Mouse (Mus musculus): ENCODE data around the gene Mettl15.
A peak's percentile ranks its signal among the peaks of the same experiment; 100 is the strongest.
"Not testable (repeated sequence)": the region's sequence is repeated elsewhere in the genome, so short reads cannot be mapped to it uniquely, and the experiment has no call there.

Mettl15 gene

DNA sequence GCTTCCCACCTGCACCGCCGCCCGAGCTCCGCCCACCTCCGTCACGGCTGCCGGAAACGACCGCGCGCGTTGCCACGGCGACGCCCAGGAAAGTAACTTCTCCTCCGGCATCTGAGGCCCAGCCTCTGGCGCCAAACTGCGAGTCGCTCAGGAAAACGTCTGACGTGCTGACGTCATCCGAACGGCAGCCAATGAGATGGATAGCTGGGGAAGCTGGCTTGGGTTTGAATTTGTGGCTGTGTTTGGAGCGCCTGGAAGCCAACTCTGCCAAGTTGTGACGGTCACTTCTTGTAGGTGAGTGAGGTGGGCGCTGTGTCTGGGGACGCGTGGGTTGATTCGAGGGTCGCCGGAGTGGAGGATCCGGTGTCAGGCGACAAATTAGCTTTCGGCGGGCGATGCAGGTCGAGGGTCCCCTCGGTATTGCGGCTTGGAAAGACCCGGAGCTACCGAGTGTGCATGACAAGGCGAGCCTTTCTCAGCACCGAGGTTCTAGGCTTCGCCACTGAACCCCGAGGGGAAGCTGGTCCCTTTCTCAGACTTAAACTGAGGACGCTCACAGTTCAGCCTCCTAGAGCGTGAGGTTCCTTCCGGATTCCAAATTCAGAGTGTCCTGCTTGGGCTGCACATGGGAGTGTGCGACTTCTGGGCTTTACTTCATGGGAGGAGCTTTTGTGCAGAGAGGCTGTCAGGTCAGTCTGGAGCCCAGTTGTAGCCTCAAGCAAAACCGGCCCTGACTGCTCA, at the start of gene Mettl15, which contains the start of gene Kif18a:
TSS of gene Mettl15 (minus strand) at position 149 of the 741 bp plus-strand sequence.
TSS of gene Kif18a (plus strand) at position 139 of the 741 bp plus-strand sequence.
- DNase-seq (ENCODE audit: low read depth, low spot score) = peak; percentile 98

DNA sequence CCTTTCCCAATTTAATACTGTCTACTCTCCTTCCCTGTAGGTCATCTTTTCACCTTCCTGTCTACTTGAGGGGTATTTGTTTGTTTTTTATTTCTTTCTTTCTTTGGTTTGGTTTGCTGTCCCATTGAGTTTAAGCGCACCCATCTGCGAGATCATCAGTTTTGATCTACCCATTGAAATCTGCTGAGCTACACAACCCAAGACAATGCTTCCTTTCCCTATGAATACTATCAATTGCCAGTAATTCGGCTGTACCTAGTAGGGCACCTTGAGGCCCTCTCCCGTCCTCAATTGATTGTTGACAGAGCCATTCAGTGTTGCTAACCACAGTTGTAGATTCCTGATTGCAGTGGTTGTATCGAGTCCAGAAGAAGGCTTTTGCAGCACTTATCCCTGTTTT, 30.8 kb upstream of the Mettl15 start:
- DNase-seq (ENCODE audit: low read depth, low spot score) = peak; percentile 32

DNA sequence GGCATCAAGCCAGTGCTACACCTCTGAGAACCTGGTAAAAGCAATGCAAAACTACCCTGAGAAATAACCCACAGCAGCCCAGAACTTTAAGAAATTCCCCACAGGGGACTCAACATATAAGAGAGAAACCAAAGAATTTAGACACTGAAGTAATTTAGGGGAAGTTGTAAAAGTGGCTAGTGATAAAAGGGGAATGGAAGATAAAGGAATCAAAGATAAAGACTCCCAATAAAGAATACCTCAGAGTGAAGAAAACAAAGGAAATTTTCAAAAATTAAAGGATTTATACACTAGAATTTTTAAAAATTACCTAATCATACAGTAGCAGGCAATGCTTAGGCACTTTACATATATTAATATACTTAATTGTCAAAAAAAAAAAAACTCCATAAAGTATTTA, 23.1 kb upstream of the Mettl15 start:
- DNase-seq (ENCODE audit: low read depth, low spot score) = no peak

DNA sequence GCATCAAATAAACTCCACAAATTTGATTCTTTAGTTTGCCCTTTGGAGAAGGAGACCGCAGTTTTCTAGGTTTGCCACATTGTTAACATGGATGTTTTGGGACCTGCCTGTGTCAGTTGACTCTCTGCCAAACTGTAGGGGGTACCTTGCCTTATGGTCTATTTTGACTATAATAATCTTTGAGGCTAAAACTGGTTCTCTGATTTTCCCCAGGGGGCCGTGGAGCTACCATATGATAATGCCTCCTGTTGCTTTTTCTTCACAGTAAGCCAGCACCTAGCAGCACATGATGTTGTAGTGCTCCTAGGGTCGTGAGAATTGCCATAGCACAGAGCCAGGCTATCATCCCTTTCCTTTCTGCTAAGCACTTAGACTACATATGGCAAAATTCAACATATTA, 21.7 kb upstream of the Mettl15 start:
- DNase-seq (ENCODE audit: low read depth, low spot score) = no peak

DNA sequence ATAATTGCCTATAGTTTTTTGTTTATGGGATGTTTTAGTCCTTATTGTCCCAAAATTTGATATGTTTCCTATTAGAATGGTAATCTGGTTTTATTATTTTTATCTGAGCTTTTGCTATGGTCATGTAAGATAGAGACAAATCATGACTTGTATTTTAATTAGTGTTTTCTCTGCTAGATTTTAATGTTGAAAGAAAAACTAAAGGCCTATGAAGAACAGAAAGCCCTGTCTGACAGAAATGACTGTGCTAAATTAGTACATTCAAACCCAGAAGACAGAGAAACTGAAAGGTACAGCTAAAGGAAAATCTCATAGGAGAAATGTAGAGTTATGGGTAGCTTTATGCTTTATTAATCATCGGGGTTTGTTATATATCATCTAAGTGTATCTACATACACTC, 17.6 kb upstream of the Mettl15 start:
- no peak for DNase-seq (ENCODE audit: low read depth, low spot score)

DNA sequence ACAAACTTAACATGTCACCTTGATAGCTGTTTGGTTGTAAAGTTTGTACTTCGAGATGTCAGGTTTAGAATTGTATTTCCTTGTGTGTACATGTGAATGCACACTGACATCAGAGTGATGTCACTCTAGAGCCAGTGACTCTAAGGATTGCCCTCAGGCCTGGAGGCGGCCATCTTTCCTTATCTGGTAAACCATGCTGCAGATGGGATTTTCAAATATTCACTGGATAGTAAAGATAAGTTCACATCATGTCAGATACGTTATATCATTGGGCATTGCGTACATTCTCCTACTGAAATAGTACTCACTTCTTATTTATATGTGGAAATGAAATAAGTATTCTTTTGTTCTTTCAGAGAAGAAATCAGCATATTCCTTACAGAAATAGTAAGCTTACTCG, 15.7 kb upstream of the Mettl15 start:
- no peak for DNase-seq (ENCODE audit: low read depth, low spot score)

DNA sequence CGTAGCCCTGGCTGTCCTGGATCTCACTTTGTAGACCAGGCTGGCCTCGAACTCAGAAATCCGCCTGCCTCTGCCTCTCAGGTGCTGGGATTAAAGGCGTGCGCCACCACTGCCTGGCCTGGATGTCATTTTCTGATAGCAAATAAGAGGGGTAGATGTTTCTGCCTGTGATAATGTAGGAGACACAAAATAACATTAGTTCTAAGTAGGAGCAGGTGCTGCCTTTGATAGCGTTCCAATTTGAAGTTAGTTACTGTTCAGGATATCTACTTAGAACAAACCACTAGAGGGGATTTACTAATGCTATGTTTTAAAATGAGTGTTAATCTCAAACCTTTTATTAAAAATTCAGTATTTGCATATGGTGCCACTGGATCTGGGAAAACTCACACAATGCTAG, 8.8 kb upstream of the Mettl15 start:
- no peak for DNase-seq (ENCODE audit: low read depth, low spot score)

DNA sequence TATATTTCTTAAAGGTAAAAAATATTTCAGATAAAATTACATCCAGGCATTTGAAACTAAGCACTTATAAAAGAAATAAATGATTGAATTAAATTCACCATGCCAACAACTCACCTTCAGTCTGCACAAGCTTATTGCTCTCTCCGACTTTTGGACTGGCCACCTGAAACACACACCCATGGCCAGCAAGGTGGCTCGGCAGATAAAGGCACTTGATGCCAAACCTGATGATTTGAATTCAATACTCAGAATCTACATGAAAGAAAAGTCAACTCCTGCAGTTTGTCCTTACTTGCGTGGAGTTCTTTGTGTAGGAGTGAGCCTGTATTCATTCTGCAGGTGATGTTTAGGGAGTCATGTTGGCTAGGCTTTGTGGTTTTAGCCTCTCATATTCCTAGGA, 3.6 kb upstream of the Mettl15 start:
- DNase-seq (ENCODE audit: low read depth, low spot score) = no peak

DNA sequence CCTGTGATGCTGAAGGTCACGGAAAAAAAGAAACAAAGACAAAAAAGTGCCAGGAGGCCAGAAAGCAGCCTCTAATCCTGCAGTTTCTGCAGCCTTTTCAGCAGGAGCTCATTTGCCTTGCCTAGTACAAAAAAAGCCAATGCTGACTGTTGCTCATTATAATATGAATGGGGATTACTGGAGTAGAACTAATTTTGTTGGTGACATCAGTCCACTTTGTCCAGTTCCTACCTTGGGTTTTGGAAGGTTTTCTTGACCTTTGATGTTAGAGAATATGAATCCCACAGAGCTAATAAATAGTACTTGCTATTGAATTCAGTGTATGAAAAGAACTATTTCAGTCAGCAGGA, 768 bp upstream of the Mettl15 start:
- no peak for DNase-seq (ENCODE audit: low read depth, low spot score)

DNA sequence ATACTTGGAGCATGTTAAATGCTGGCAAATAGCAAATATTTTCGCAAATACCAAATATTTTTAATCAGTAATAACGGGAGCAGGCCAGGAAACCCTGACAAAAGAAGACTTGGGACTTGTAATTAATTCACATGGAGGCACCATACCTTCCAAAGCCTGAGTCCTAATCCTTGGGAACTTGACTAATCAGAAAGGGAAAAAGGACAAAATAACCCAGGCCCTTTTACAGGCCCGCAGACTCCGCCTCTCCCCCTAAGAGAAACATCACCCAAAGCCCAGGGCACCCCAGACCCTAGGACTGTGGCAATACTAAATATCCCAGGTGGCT, 312 bp downstream of the Mettl15 start:
- no peak for DNase-seq (ENCODE audit: low read depth, low spot score)

DNA sequence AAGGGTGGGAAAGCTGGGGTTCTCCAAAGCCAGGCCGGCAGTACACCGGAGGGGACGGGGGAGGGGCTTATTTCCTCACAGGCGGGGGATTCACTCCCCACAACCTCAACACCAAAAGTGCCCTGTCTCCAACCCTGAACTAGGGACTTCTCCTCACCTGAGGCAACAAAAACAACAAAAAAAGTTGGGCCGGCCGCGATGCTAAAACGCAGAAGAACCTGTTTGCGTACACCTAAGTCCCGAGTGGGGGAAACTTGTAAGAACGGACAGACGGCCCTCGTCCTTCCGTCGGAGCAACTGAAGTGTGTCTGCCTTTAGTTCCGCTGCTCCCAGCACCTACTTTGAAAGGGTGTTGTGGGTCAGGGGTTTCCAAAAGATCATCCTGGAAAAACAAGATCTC, 2.5 kb downstream of the Mettl15 start:
- peak; percentile 83 for DNase-seq (ENCODE audit: low read depth, low spot score)

DNA sequence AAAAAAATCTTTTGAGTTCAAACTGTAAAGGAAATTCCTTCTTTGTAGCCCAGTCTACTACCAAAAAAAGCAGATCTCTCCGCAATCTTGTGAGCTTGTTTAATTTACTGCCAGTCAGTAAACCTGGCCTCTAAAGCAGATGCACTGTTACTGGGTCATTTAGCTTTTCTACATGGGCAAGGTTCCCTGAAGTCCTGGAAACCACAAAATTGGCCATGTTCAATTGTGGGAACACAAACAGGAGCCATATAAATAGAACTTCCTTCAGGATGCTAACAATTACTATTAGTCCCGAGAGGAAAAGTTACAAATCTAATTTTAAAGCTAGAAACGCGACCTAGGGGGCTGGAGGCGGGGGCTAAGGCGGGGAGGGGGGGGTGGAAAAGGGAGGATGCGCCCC, 3.0 kb downstream of the Mettl15 start:
- peak; percentile 6 for DNase-seq (ENCODE audit: low read depth, low spot score)

DNA sequence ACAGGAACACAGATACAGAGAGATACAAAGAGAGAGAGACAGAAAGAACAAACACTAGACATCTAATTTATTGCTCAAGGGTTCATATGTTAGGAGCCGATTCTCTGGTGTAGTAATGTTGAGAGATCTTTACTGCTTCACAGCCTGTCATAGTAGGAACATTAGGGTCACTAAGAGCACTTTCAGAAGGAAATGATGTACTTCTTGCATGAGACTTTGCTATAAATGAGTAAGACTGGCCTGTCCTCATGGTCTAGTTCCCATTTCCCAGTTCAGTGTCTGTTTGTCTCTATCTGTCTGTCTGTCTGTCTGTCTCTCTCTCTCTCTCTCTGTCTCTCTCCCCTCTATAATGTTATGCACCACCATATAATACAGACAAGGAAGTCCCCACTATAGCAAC, 7.5 kb downstream of the Mettl15 start:
- DNase-seq (ENCODE audit: low read depth, low spot score) = no peak

DNA sequence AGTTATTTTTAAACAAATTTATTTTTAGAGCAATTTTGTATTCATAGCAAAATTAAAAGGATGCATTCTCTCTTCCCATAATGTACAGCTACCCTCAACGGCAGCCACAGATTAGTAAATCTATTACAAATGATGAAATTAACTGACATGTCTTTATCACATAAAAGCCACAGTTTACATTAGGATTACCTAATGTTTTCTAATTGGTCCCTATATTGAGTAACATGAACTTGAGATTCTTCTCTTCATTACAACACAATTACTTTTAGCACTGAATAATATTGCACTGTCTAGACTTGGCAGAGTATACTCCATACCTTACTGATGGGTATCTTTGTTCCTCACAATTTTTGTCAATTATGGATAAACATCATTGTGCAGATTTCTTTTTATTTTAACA, 17.8 kb downstream of the Mettl15 start:
- DNase-seq (ENCODE audit: low read depth, low spot score) = no peak

DNA sequence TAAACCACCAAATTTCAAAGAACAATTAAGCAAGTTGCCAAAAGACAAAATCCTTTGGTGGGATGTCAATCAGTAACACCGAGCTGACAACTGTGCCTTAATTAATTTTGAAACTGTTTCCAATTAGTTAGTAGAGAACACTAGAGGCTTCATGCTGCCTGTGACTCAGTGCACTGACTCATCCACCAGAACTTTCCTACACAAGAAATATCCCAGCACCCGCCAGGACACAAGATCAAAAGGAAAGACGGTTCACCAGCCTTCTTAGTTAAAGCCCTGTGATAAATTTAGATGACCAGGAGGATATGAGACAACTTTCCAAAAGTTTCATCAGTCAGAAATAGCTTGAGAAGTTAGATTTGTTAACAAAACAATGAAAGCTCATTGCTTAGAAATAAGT, 38.6 kb downstream of the Mettl15 start:
- no peak for DNase-seq (ENCODE audit: low read depth, low spot score)

DNA sequence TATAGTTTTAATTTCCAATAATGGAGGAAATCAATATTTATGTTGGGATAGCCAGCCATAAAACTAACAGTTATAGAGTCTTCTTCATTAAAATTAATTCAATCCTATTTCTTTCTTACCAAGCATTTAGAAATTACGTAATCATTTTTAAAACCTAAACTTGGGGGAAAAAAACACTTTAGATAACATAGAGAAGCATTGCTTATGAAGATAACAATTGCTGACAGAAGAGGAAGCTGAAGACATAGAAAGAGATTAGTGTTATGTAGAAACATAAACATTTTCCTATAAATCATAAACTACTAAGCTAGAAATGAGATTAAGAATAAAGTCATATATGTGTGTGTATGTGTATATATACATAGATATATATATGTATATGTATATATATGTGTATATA, 44.8 kb downstream of the Mettl15 start:
- no peak for DNase-seq (ENCODE audit: low read depth, low spot score)

DNA sequence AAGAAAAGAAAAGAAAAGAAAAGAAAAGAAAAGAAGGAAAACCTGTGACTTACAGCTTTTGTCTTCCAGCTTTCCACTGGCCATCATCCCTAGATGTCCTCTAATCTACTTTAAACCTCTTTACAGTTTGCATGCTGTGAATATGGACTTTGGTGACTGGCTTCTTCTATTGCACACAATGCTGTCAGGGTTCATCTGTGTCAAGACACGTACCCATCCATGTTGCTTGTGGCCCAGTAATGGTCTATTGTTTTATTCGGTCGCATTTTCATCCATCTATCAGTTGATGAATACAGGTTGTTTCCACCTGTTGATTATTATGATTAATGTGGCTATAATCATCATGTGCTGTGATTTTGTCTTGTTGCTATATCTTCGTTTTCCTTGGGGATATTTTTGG, 46.7 kb downstream of the Mettl15 start:
- DNase-seq (ENCODE audit: low read depth, low spot score) = no peak

DNA sequence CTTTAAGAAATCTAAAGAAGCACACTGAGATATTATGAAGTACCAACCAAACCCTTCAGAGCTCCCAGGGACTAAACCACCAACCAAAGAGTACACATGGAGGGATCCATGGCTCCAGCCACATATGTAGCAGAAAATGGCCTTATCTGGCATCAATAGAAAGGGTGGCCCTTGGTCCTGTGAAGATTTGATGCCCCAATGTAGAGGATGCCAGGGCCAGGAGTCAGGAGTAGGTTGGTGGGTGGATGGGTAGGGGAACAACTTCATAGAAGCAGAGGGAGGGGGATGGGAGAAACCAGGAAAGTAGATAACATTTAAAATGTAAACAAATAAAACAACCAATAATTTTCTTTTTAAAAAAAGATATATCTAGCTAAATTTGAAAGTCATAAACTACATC, 50.1 kb downstream of the Mettl15 start:
- DNase-seq (ENCODE audit: low read depth, low spot score) = no peak

DNA sequence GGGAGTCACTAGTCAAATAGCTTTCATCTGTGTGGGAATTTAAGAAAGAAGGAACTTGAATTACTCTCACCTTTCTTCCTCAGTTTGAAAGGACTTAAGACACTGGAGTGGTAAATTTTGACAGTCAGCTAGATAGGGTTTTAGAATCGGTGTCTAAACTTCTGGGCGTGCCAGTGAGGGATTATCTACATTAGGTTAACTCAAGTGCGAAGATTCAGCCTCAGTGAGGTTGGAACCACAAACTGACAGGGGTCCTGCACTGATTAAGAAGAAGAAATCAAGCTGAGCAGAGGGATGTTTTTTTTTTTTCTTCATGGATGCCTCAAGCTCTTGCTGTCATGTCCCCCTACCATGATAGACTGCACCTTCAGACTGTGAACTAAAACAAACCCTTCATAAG, 53.4 kb downstream of the Mettl15 start:
- DNase-seq (ENCODE audit: low read depth, low spot score) = no peak

DNA sequence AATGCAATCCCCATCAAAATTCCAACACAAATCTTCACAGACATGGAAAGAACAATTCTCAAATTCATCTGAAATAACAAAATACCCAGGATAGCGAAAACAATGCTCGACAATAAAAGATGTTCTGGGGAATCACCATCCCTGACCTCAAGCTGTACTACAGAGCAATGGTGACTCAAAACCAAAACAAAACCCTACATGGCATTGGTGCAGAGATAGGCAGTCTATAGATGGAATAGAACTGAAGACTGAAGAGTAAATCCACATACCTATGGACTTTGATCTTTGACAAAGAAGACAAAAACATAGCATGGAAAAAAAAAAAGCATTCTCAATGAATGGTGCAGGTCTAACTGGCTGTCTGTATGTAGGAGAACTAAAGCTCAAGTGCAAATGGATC, 59.1 kb downstream of the Mettl15 start:
- DNase-seq (ENCODE audit: low read depth, low spot score) = no peak

DNA sequence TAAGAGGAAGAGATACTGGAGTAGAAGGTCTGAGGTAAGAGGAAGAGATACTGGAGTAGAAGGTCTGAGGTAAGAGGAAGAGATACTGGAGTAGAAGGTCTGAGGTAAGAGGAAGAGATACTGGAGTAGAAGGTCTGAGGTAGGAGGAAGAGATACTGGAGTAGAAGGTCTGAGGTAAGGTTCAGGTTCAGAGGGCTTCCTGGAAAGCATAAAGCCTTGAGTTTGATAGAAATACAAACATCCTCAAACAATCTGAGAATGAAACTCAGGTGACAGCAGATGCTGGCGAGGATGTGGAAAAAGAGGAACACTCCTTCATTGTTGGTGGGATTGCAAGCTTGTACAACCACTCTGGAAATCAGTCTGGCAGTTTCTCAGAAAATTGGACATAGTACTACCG, 63.9 kb downstream of the Mettl15 start:
- DNase-seq (ENCODE audit: low read depth, low spot score) = not testable (repeated sequence)

DNA sequence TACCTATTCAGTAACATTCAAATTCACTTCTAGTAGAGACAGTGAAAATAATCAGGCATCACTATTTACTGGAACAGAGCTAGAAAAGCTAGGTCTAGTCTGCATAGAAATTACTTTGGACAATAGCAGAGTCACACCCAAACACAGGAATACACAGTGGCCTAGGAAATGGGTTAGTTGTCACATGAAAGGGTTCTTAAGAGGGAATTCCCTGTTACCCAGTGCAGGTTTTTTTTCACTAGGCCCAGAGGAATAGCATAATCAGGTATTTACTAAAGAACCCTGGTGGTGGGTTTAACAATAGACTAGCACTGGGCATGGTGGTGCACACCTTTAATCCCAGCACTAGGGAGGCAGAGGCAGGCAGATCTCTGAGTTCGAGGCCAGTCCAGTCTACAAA, 69.9 kb downstream of the Mettl15 start:
- DNase-seq (ENCODE audit: low read depth, low spot score) = peak; percentile 53

DNA sequence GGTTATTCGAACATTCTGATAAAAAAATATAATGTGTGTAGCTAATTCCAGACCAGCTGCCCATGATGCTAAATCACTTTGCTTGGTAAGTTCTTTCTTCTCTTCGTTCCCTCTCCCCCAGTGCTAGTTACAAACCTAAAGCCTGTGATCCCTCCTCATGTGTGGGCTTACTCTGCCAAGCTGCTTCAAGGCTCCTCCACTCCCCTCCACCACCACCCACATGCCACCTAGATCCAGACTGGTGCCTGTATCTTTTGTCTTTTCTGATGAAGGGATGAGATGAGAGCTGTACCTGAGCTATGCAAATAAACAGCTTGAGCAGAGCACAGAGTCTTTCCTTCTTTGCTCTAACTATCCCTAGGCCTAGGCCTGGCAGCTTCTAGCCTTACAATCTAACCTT, 72.5 kb downstream of the Mettl15 start:
- no peak for DNase-seq (ENCODE audit: low read depth, low spot score)

DNA sequence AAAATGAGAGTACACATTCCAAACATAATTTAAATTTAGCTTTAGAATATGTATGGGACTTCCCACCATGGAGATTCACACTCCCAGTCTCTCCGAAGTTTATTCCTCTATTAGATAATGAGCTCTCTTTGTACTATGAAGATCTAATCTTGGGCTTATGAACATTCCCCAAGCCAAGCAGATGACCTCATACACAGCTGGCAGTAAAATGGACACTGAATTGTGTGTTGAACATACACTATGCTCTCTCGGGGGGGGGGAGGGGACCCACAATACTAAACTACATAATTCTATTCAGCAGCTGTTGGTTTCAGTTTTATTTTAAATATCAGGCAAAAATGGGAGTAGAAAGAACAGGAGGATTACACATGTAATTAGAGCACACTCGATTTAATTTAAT, 97.6 kb downstream of the Mettl15 start:
- DNase-seq (ENCODE audit: low read depth, low spot score) = no peak
